Mouse (Mus musculus) forebrain, embryonic 16.5 days (tissue): ENCODE measurements around the gene Emc10. TPM values are rescaled to one million over a fixed set of nuclear protein-coding genes. Genes with fewer than 3 reads are reported as not detected.

Experiments
- ATAC-seq: fragments of 200-750 bp; cut with Nextera tagmentation; 2 replicates; pipeline ENCODE4 v1.8.0; 2017; ENCODE audit warnings: mild to moderate bottlenecking, moderate library complexity
- H3K27ac ChIP-seq: fragments of 300-500 bp; sonication (generic); 2 replicates; pipeline ENCODE4 v1.5.1; 2014; ENCODE audit warnings: low read length, control low read depth
- H3K27me3 ChIP-seq: fragments of 300-500 bp; sonication (generic); replicated peaks from 2 replicates; pipeline ENCODE4 v1.6.1; 2014; ENCODE audit warnings: low read length; ENCODE audit not compliant: control insufficient read depth, insufficient read depth
- H3K36me3 ChIP-seq: fragments of 300-500 bp; sonication (generic); 2 replicates; pipeline ENCODE4 v1.6.1; 2014; ENCODE audit not compliant: control insufficient read depth, insufficient read depth
- H3K4me1 ChIP-seq: fragments of 300-500 bp; sonication (generic); replicated peaks from 2 replicates; pipeline ENCODE4 v1.6.1; 2014; ENCODE audit warnings: low read length; ENCODE audit not compliant: control insufficient read depth, insufficient read depth
- H3K4me2 ChIP-seq: fragments of 300-500 bp; sonication (generic); 2 replicates; pipeline ENCODE4 v1.6.1; 2014; ENCODE audit warnings: mild to moderate bottlenecking, low read length, control low read depth
- H3K4me3 ChIP-seq: fragments of 300-500 bp; sonication (generic); replicated peaks from 2 replicates; pipeline ENCODE4 v1.5.1; 2014; ENCODE audit warnings: mild to moderate bottlenecking, low read length, control low read depth
- H3K9ac ChIP-seq: fragments of 300-500 bp; sonication (generic); replicated peaks from 2 replicates; pipeline ENCODE4 v1.6.1; 2014; ENCODE audit warnings: low read depth, low read length, control low read depth
- H3K9me3 ChIP-seq: fragments of 300-500 bp; sonication (generic); 2 replicates; pipeline ENCODE4 v1.6.1; 2016; ENCODE audit warnings: low read length; ENCODE audit not compliant: control insufficient read depth
- whole genome bisulfite sequencing: fragments of 180-500 bp; shearing (Covaris S2); extraction: QIAGEN DNeasy Blood & Tissue Kit; methylation state at CpG from one replicate; pipeline ENCODE4 v1.1.7; 2014; 5-methylcytosine and 5-hydroxymethylcytosine counted together
- polyA plus RNA-seq: library from polyadenylated mRNA; unstranded; fragments of >200 nt; fragmentation: Nextera tagmentation; extraction: Ambion mirVana; gene quantifications from 2 replicates; pipeline ENCODE4 v1.2.1, GENCODE M21; 2015

The Emc10 gene
- polyA plus RNA-seq, 1 experiment from 2014 or later, result 127 TPM

- WGBS, result 83% methylated on average over 57 of the region's 57 CpGs
- Histone ChIP-seq H3K27me3 (no peaks in the 10 kb centered on the region), H3K27ac (no peak overlapping the region), H3K9me3 (no peaks in the 10 kb centered on the region), H3K4me3 (no peak overlapping the region), H3K36me3 (peaks cover 44% of the 10 kb centered on the region), H3K4me2 (no peak overlapping the region), H3K4me1 (peaks cover 28% of the 10 kb centered on the region), H3K9ac (no peak overlapping the region)
- ATAC-seq, result no peak
Observed at GRCm38 (mm10) chr7:44461503-44462217, 34.7 kb downstream of the Emc10 start.

- Histone ChIP-seq H3K4me3 (no peak overlapping the region), H3K27ac (no peak overlapping the region), H3K36me3 (peaks cover 47% of the 10 kb centered on the region), H3K9me3 (no peaks in the 10 kb centered on the region), H3K4me2 (no peak overlapping the region), H3K9ac (no peak overlapping the region), H3K4me1 (peaks cover 28% of the 10 kb centered on the region), H3K27me3 (no peaks in the 10 kb centered on the region)
- no peak for ATAC-seq
- WGBS, result 86% methylated on average over 31 of the region's 31 CpGs
Observed at GRCm38 (mm10) chr7:44460767-44461502, 35.4 kb downstream of the Emc10 start.

GRCm38 (mm10) chr7:44460067-44460466 lies 36.3 kb downstream of the Emc10 start:
- 81% methylated on average over 6 of the region's 6 CpGs for WGBS
- Histone ChIP-seq H3K9ac (no peak overlapping the region), H3K4me1 (peaks cover 23% of the 10 kb centered on the region), H3K36me3 (peaks cover 50% of the 10 kb centered on the region), H3K4me3 (no peak overlapping the region), H3K4me2 (no peak overlapping the region), H3K27me3 (no peaks in the 10 kb centered on the region), H3K9me3 (no peaks in the 10 kb centered on the region), H3K27ac (no peak overlapping the region)
- no peak for ATAC-seq

- H3K4me1 ChIP-seq, result peaks cover 20% of the 10 kb centered on the region
- no peak overlapping the region for H3K4me2 ChIP-seq
- no peak for ATAC-seq
- peaks cover 31% of the 10 kb centered on the region for H3K36me3 ChIP-seq
- no peaks in the 10 kb centered on the region for H3K27me3 ChIP-seq
- no peak overlapping the region for H3K9ac ChIP-seq
- no peaks in the 10 kb centered on the region for H3K9me3 ChIP-seq
- H3K27ac ChIP-seq, result no peak overlapping the region
- no peak overlapping the region for H3K4me3 ChIP-seq
- WGBS, result 90% methylated on average over 1 of the region's 1 CpGs
Observed at GRCm38 (mm10) chr7:44456302-44456701, 40.0 kb downstream of the Emc10 start.

GRCm38 (mm10) chr7:44453256-44453655 lies 43.1 kb downstream of the Emc10 start:
- Histone ChIP-seq H3K36me3 (peaks cover 26% of the 10 kb centered on the region), H3K4me3 (no peak overlapping the region), H3K9me3 (no peaks in the 10 kb centered on the region), H3K9ac (no peak overlapping the region), H3K27me3 (no peaks in the 10 kb centered on the region), H3K27ac (no peak overlapping the region), H3K4me2 (no peak overlapping the region), H3K4me1 (peaks cover 27% of the 10 kb centered on the region)
- WGBS, result 21% methylated on average over 3 of the region's 3 CpGs
- ATAC-seq, result no peak

GRCm38 (mm10) chr7:44446070-44446855 lies 50.1 kb downstream of the Emc10 start:
- Histone ChIP-seq H3K9ac (peak overlapping the region; percentile 32; the same call in 1 of the 2 replicates), H3K4me1 (peaks cover 56% of the 10 kb centered on the region), H3K27ac (peak overlapping the region; percentile 33; the same call in 1 of the 2 replicates), H3K4me3 (peak overlapping the region; percentile 11; the same call in 1 of the 2 replicates), H3K4me2 (peak overlapping the region; percentile 98), H3K36me3 (peaks cover 12% of the 10 kb centered on the region; the same call in 1 of the 2 replicates), H3K27me3 (no peaks in the 10 kb centered on the region), H3K9me3 (no peaks in the 10 kb centered on the region)
- WGBS, result 54% methylated on average over 12 of the region's 12 CpGs
- no peak for ATAC-seq

- ATAC-seq, result no peak
- Histone ChIP-seq H3K4me3 (peak overlapping the region; percentile 80), H3K9me3 (no peaks in the 10 kb centered on the region), H3K27me3 (no peaks in the 10 kb centered on the region), H3K9ac (peak overlapping the region; percentile 99; the same call in 1 of the 2 replicates), H3K36me3 (peaks cover 12% of the 10 kb centered on the region; the same call in 1 of the 2 replicates), H3K4me1 (peaks cover 57% of the 10 kb centered on the region), H3K4me2 (peak overlapping the region; percentile 98), H3K27ac (no peak overlapping the region)
- 46% methylated on average over 7 of the region's 7 CpGs for WGBS
Observed at GRCm38 (mm10) chr7:44445528-44445923, 50.8 kb downstream of the Emc10 start.

GRCm38 (mm10) chr7:44444886-44445527 lies 51.3 kb downstream of the Emc10 start:
- no peak for ATAC-seq
- WGBS, result 40% methylated on average over 27 of the region's 29 CpGs
- H3K36me3 ChIP-seq, result peaks cover 9% of the 10 kb centered on the region; the same call in 1 of the 2 replicates
- no peak overlapping the region for H3K27ac ChIP-seq
- H3K4me2 ChIP-seq, result peak overlapping the region; percentile 98
- no peaks in the 10 kb centered on the region for H3K9me3 ChIP-seq
- H3K4me3 ChIP-seq, result peak overlapping the region; percentile 80
- peak overlapping the region; percentile 99 for H3K9ac ChIP-seq
- peaks cover 57% of the 10 kb centered on the region for H3K4me1 ChIP-seq
- H3K27me3 ChIP-seq, result no peaks in the 10 kb centered on the region
